Mouse (Mus musculus) stomach, embryonic 14.5 days (tissue): ENCODE measurements around the gene Mthfr. TPM values are rescaled to one million over a fixed set of nuclear protein-coding genes. Genes with fewer than 3 reads are reported as not detected.
A peak's percentile ranks its signal among the peaks of the same experiment; 100 is the strongest.

Source experiments
- ATAC-seq: fragments of 200-750 bp; cut with Nextera tagmentation; 2 replicates; pipeline ENCODE4 v1.8.0; 2017; ENCODE audit warnings: low read depth, moderate TSS enrichment; ENCODE audit not compliant: insufficient number of reproducible peaks, insufficient read depth, low FRiP score
- H3K27ac ChIP-seq: fragments of 300-500 bp; sonication (generic); 2 replicates; pipeline ENCODE4 v1.5.1; 2014; ENCODE audit warnings: mild to moderate bottlenecking, low read length, moderate library complexity, mixed read lengths
- H3K27me3 ChIP-seq: fragments of 300-500 bp; sonication (generic); 2 replicates; pipeline ENCODE4 v1.6.1; 2014; ENCODE audit warnings: low read length, control low read depth, mixed read lengths; ENCODE audit not compliant: control insufficient read depth, insufficient read depth
- H3K36me3 ChIP-seq: fragments of 300-500 bp; sonication (generic); 2 replicates; pipeline ENCODE4 v1.6.1; 2014; ENCODE audit warnings: mild to moderate bottlenecking, control low read depth, low read length, moderate library complexity, mixed read lengths; ENCODE audit not compliant: control insufficient read depth, insufficient read depth
- H3K4me1 ChIP-seq: fragments of 300-500 bp; sonication (generic); 2 replicates; pipeline ENCODE4 v1.6.1; 2014; ENCODE audit warnings: low read length, control low read depth, mixed read lengths; ENCODE audit not compliant: control insufficient read depth, insufficient read depth
- H3K4me2 ChIP-seq: fragments of 300-500 bp; sonication (generic); replicated peaks from 2 replicates; pipeline ENCODE4 v1.6.1; 2014; ENCODE audit warnings: low read depth, low read length, control low read depth
- H3K4me3 ChIP-seq: fragments of 300-500 bp; sonication (generic); 2 replicates; pipeline ENCODE4 v1.5.1; 2014; ENCODE audit warnings: low read depth, low read length, control low read depth
- H3K9ac ChIP-seq: fragments of 300-500 bp; sonication (generic); replicated peaks from 2 replicates; pipeline ENCODE4 v1.6.1; 2014; ENCODE audit warnings: low read depth, mild to moderate bottlenecking, control low read depth, low read length, moderate library complexity, mixed read lengths
- H3K9me3 ChIP-seq: fragments of 300-500 bp; sonication (generic); 2 replicates; pipeline ENCODE4 v1.6.1; 2016; ENCODE audit warnings: low read depth, low read length, control low read depth; ENCODE audit not compliant: control insufficient read depth
- WGBS: fragments of 180-500 bp; shearing (Covaris S2); extraction: QIAGEN DNeasy Blood & Tissue Kit; methylation state at CpG from one replicate; pipeline ENCODE4 v1.1.7; 2014; 5-methylcytosine and 5-hydroxymethylcytosine counted together
- polyA plus RNA-seq: library from polyadenylated mRNA; unstranded; fragments of >200 nt; fragmentation: Nextera tagmentation; extraction: Ambion mirVana; gene quantifications from 2 replicates; pipeline ENCODE4 v1.2.1, GENCODE M21; 2014

Gene Mthfr
- polyA plus RNA-seq, 1 experiment from 2014 or later = 18.0 TPM

- Histone ChIP-seq H3K9ac (no peak overlapping the region), H3K4me1 (no peaks in the 10 kb centered on the region), H3K9me3 (no peaks in the 10 kb centered on the region), H3K27me3 (no peaks in the 10 kb centered on the region), H3K36me3 (peaks cover 70% of the 10 kb centered on the region), H3K4me2 (no peak overlapping the region), H3K4me3 (no peak overlapping the region), H3K27ac (no peak overlapping the region)
- 94% methylated on average over 21 of the region's 21 CpGs for WGBS
- no peak for ATAC-seq
Observed at GRCm38 (mm10) chr4:148054961-148055695, 16.3 kb downstream of the Mthfr start.

- Histone ChIP-seq H3K4me3 (no peak overlapping the region), H3K9ac (no peak overlapping the region), H3K27ac (no peak overlapping the region), H3K9me3 (no peaks in the 10 kb centered on the region), H3K4me2 (no peak overlapping the region), H3K36me3 (peaks cover 65% of the 10 kb centered on the region), H3K4me1 (no peaks in the 10 kb centered on the region), H3K27me3 (no peaks in the 10 kb centered on the region)
- no peak for ATAC-seq
- 85% methylated on average over 7 of the region's 7 CpGs for WGBS
Observed at GRCm38 (mm10) chr4:148056246-148056645, 17.4 kb downstream of the Mthfr start.

- H3K36me3 ChIP-seq = peaks cover 59% of the 10 kb centered on the region
Observed at GRCm38 (mm10) chr4:148056801-148057200, 17.9 kb downstream of the Mthfr start.

GRCm38 (mm10) chr4:148057661-148058209, 18.9 kb downstream of the Mthfr start:
- Histone ChIP-seq H3K4me1 (no peaks in the 10 kb centered on the region), H3K27ac (no peak overlapping the region), H3K4me2 (no peak overlapping the region), H3K27me3 (no peaks in the 10 kb centered on the region), H3K4me3 (no peak overlapping the region), H3K36me3 (peaks cover 50% of the 10 kb centered on the region), H3K9me3 (no peaks in the 10 kb centered on the region), H3K9ac (no peak overlapping the region)
- 66% methylated on average over 5 of the region's 5 CpGs for WGBS
- no peak for ATAC-seq

More at GRCm38 (mm10) chr4:148056801-148057200, 17.9 kb downstream of the Mthfr start:
- no peak overlapping the region for H3K4me2 ChIP-seq
- H3K27ac ChIP-seq = no peak overlapping the region
- H3K9ac ChIP-seq = no peak overlapping the region
- no peaks in the 10 kb centered on the region for H3K9me3 ChIP-seq
- no peak for ATAC-seq
- no peaks in the 10 kb centered on the region for H3K4me1 ChIP-seq
- H3K27me3 ChIP-seq = no peaks in the 10 kb centered on the region
- 85% methylated on average over 4 of the region's 4 CpGs for WGBS
- no peak overlapping the region for H3K4me3 ChIP-seq

DNA sequence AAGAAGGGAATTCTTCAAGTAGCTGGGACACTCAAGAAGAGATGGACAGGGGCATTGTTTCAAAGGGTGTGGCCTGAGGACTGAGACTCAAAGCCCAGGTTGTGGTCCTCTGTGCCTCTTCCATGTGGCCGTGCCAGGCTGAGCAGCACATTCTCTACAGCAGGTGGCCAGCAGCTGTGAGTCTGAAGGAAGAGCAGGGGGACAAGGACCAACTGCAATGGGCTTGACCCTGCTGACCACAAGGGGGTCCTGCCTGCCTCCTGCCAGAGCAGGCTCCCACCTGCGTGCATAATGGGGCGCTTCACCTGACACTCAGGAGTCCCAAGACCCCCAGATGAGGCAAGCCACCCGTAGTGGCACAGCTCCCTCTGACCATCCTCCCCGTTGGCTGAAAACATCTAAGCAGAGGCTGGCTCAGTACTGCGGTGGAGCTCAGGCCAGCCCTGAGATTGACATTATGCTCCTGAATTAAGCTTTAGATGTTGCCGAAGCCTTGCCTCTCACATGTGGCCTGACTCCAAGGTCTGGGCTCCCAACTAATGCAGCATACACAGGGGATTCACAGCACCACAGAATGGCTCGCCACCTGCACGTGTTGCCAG, 19.4 kb downstream of the Mthfr start:
- Histone ChIP-seq H3K4me3 (no peak overlapping the region), H3K27ac (no peak overlapping the region), H3K4me2 (no peak overlapping the region), H3K9me3 (no peaks in the 10 kb centered on the region), H3K4me1 (no peaks in the 10 kb centered on the region), H3K9ac (no peak overlapping the region), H3K27me3 (no peaks in the 10 kb centered on the region), H3K36me3 (peaks cover 44% of the 10 kb centered on the region)
- ATAC-seq = no peak
- 88% methylated on average over 9 of the region's 9 CpGs for WGBS

DNA sequence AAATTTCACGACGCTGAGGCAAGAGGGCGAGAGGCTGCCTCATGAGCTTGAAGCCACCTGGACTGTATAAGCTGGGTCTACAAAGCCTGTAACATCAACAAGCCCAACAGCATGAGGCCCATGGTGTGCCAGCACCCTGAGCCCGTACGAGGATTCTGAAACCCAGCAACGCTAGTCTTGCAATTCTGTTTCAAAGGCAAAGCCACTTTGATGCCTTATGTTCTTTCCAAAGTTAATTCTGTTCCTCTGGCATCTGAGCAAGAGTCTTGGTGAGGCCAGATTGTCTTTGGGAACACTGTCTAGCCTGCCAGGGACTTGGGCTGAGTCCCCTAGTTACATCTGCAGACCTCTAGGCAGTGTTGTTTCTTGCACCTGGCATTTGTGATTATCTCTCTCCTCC, 20.1 kb downstream of the Mthfr start:
- no peak overlapping the region for H3K4me2 ChIP-seq
- no peaks in the 10 kb centered on the region for H3K27me3 ChIP-seq
- H3K9ac ChIP-seq = no peak overlapping the region
- ATAC-seq = no peak
- H3K27ac ChIP-seq = no peak overlapping the region
- no peak overlapping the region for H3K4me3 ChIP-seq
- H3K36me3 ChIP-seq = peaks cover 39% of the 10 kb centered on the region
- H3K9me3 ChIP-seq = no peaks in the 10 kb centered on the region
- H3K4me1 ChIP-seq = no peaks in the 10 kb centered on the region
- WGBS = 92% methylated on average over 6 of the region's 6 CpGs

DNA sequence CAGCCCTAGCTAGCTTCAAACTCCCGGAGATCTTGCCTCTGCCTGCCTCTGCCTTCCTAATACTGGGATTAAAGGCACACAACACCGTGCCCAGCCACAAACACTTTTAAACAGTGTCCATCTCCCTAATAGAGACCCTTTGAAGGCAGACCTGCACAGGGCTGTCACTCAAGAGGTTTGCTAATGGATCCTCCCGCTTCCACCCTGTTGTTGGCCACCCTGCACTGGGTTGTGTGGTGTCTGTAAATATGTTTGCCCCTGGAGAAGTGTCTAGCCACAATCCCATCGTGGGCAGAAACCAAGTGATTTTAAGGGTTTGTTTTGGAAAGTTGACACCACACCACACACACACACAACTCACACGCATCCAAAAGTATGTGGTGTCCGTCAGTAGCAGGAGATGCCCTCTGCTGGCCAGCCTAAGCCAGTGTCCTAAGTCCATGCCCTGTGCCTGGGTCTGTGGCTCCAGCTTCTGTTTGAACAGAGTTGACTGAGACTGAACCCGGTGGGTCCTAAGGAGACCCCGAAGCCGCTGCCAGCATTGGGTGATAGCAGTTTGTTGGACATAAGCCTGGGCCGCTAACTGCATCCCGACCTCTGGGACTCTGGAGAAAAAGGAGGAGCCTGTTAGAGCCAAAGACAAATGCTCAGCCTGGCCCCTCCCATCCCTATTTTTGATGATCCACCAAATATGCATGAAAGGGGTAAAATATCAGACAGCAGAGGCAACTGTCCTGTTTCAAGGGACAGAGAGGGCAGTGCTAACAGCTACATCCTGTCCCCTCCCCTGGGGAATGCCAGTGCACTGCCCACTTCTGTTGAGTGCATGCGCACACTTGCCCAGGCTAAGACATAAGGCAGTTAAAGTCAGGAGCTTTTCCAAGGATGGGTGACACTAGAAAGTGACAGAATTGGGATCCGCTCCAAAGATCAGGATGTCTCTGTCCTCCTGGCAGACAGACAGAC, 21.5 kb downstream of the Mthfr start:
- Histone ChIP-seq H3K4me3 (no peak overlapping the region), H3K36me3 (peaks cover 30% of the 10 kb centered on the region), H3K4me1 (no peaks in the 10 kb centered on the region), H3K27ac (no peak overlapping the region), H3K9ac (no peak overlapping the region), H3K4me2 (no peak overlapping the region), H3K9me3 (no peaks in the 10 kb centered on the region), H3K27me3 (no peaks in the 10 kb centered on the region)
- 50% methylated on average over 13 of the region's 13 CpGs for WGBS
- ATAC-seq = peak; percentile 70; the same call in 1 of the 2 replicates

GRCm38 (mm10) chr4:148061086-148061480, 22.2 kb downstream of the Mthfr start:
- no peak for ATAC-seq
- Histone ChIP-seq H3K9ac (no peak overlapping the region), H3K4me2 (no peak overlapping the region), H3K4me1 (no peaks in the 10 kb centered on the region), H3K36me3 (peaks cover 24% of the 10 kb centered on the region), H3K4me3 (no peak overlapping the region), H3K27ac (no peak overlapping the region), H3K9me3 (no peaks in the 10 kb centered on the region), H3K27me3 (no peaks in the 10 kb centered on the region)
- 83% methylated on average over 9 of the region's 9 CpGs for WGBS
